Mouse (Mus musculus) cerebellum, adult 9-11 months (tissue): ENCODE measurements around the gene Golph3l.
"Not testable (repeated sequence)": the region's sequence is repeated elsewhere in the genome, so short reads cannot be mapped to it uniquely, and the experiment has no call there.

Source experiments
- DNase-seq: peaks from one replicate; pipeline ENCODE4 v3.0.0; 2022

The Golph3l gene

DNA sequence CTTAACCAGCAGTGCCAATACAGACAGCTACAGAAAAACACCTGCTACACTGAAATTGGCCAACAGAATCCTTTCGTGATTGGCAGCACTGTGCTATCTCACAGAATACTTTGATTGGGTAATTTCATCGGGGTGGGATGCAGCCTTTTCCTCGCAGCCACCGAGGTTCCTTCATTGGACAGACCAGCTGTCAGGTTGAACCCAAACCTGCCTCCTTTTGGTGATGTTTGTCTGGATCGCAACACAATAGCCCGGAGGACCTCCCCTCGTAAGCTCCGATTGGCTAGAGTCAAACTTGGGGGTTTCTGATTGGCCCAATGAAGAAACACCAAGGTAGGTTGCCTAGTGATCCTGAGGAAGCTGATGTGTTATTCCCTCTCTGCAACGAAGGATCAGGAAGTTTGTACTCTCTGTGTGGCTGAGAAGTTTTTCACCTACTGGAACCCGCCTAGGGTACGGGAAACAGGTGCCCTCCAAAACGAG is at the start of gene Golph3l:
Gene Golph3l, plus strand, starts transcription at position 331 of the 483 bp plus-strand sequence.
- DNase-seq, result peak; percentile 98

DNA sequence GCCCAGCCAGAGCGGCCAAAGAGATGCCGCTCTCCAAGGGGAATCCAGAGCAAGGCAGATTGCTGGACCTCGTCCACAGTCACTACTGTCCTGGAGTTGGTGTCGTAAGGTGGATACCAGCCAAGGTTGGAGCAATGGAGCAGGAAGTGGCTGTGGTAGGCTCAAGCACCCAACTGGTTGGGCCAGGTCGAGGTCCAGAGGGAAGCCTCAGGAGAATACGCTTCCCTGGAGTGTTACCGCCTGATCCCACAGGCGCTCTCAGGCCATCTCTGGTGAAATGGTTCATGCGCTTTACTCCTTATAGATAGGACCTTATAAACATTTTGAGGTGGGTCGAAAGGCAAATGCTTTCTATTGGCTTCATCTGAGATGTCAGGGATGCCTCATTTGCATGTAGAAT is 49.8 kb upstream of the Golph3l start:
- no peak for DNase-seq

DNA sequence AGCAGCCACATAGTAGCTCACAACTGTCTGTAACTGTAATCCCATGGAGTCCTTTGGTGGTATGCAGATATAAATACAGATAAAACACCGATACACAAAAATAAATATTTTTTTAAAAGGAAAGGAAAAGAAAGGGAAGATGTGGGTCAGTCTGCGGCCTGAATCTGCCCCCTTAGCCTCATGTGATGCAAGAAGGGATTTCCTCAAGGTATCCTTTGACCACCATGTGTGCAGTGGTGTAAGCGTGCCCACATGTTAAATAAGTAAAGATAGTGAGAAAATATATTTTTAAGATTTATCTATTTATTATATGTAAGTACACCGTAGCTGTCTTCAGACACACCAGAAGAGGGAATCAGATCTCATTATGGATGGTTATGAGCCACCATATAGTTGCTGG is 48.9 kb upstream of the Golph3l start:
- no peak for DNase-seq

DNA sequence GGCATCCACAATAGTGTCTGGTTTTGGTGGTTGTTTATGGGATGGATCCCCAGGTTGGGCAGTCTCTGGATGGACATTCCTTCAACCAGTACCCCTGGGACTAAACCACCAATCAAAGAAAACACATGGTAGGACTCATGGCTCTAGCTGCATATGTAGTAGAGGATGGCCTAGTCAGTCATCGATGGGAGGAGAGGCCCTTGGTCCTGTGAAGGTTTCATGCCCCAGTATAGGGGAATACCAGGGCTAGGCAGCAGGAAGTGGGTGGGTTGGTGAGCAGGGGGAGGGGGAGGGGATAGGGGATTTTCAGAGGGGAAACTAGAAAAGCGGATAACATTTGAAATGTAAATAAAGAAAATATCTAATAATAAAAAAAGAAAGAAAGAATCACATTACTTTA is 47.5 kb upstream of the Golph3l start:
- DNase-seq, result not testable (repeated sequence)

DNA sequence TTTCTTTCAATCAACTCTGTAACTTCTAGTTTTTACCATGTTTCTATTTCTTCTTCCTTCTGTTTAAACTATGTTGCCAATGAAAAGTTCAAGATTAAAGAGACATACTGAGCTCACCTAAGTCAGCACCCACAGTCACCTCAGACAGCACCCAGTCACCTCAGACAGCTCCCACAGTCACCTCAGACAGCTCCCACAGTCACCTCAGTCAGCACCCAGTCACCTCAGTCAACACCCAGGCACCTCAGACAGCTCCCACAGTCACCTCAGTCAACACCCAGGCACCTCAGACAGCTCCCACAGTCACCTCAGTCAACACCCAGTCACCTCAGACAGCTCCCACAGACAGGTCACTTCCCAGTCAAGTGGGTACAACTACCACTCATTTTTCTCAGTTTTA is 46.6 kb upstream of the Golph3l start:
- no peak for DNase-seq

DNA sequence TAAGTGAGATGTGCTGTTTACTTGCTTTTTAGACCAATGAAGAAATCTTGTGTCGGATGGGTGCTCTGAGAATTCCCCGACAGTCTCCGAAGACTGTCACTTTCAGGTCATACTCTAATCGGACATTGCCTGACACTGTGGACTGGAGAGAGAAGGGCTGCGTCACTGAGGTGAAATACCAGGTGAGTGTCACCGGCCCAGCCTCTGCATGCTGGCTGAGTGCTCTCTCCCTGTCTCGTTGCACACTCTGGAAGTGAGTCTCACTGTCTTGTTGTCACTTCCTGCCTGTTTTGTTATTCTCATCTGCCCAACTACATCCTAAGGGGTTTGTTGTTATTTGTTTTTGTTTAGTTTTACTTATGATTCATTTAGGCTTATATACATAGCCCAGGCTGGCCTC is 45.8 kb upstream of the Golph3l start:
- DNase-seq, result no peak

DNA sequence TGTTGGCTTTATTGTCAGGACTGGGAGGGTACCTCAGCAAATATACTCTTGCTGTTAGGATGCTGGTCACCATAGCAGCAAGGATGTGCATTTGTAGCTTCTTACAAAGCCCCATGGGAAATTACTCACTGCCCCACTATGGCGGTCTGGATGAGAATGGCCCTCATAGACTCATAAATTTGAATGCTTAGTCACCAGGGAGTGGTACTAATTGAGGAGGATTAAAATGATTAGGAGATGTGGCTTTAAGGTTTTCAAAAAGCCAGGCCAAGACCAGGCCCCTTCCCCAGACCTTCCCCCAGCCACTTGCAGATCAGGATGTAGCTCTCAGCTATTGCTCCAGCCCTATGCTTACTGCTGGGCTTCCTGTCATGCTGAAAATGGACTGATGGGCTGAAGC is 38.6 kb upstream of the Golph3l start:
- no peak for DNase-seq

DNA sequence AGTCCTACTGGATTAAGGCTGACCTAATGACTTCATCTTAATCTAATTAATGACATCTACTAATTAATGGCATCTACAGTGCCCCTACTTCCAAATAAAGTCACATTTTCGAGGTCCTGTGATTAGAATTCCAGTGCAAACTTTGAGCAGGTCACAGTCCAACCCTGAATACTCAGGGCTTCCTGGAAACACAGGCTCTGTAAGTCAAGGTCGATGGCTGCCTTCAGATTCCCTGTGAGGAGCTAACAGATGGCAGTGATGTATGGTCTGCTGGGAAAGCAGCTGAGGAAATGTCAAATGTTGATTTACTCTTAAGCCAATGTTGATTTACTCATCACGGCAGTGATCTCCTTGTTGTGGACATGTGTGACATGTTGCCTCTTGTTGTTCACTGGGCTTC is 34.7 kb upstream of the Golph3l start:
- DNase-seq, result no peak

DNA sequence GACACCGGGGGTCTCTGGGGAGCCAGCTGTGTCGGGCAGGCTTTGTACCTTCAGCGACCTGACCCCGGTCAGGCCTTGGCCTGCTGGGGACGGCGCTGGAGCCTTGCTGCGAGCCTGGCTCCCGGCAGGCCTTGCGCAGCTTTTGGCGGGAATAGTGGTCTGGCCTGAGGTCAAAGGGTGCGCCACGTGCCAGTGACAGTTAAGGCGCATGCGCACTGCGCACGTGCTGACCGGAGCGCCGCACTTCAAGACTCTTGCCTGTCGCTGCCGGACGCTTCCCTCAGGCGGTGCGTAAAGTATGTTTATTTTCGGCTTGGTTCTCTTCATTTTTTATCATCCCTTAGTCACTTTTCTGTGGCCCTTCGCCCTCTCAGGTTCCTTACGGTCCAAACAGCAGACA is 29.3 kb upstream of the Golph3l start, which contains the start of gene Hormad1:
Gene Hormad1, plus strand, starts transcription at position 241 of the 400 bp plus-strand sequence.
- no peak for DNase-seq

DNA sequence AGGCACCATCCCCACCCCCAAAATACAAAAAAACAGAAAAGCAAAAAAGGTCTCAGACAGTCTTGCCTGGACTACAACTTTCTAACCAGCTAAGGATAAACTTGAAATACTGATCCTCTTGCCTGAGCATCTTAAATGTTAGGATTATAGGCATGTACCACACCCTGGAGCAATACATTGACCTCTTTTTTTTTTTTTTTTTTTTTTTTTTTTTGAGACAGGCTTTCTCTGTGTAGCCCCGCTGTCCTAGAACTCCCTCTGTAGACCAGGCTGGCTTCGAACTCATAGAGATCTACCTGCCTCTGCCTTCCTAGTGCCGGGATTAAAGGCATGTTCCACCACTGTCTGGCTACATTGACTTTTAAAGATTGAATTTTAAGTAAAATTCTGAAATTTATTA is 28.0 kb upstream of the Golph3l start:
- no peak for DNase-seq

DNA sequence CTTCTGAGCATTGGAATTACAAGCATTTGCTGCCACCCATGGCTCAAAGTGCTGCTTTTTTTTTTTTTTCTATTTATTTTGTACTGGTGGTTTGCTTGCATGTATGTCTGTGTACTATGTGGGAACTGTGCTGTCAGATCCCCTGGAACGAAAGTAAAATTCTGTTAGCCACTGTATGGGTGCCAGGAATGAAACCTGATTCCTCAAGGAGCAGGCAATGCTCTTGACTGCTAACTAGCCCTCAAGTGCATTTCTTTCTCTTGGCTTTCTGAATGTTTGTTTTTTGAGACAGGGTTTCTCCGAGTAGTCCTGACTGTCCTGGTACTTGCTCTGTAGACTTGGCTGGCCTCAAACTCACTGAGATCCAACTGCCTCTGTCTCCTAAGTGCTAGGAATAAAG is 26.9 kb upstream of the Golph3l start:
- no peak for DNase-seq

DNA sequence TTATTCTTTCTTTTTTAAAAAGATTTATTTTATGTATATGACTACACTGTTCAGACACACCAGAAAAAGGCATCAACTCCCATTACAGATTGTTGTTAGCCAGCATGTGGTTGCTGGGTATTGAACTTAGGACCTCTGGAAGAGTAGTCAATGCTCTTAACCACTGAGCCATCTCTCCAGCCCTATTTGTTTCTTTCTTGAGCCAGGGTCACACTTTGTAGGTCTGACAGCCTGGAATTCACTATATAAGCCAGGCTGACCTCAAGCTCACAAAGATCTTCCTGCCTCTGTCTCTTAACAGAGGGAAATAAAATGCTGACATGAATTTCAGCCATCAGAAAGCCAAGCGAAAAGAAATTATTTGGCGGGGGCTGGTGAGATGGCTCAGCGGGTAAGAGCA is 19.1 kb upstream of the Golph3l start:
- no peak for DNase-seq

DNA sequence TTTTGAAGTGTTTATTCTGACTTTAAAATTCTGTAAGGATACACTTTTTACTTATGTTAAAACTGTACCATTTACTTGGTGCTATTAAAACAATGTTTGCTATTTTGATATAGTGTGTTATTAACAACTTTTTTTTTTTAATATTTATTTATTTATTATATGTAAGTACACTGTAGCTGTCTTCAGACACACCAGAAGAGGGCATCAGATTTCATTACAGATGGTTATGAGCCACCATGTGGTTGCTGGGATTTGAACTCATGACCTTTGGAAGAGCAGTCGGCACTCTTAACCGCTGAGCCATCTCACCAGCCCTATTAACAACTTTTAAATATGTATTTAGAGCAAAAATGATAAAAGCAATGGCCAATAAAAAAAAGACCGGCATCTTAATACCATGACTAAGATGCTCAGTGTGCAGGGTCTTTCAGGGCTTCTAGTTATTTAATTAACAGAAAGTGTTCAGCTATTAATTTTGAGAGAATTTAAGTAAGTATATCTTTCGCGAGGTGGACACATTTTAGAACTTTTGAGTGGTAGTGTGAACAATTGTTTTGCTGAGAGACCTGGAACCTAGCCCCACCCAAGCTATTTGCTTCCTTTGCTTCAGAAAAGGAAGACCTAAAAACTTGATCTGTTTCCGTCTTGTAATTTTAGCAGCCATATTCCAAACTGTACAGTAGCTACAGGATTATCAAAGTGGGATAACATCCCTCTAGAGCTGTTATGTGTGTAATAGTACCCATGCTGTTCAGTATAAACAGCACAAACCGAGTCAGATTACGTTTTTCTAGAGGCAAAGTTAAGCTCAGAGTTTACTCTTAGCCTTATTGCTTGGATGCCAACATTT is 755 bp upstream of the Golph3l start:
- no peak for DNase-seq

DNA sequence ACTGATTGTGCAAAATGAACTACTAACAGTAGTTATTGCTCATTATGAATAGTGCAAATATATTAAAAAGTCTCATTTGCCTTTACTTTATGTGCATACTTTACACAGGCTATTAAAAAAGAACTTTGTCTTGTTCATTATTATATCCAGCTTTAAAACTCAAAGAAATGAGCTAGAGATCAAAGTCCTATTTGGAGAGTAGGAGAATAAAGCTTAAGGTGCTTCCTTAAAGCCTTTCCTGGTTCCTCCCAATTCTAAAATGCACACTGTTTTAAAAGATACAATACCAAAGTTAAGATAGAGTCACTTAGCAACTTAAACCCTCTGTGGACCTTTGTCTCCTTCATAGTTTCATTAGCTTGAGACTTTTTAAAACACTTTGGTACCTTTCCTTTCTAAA is 10.0 kb downstream of the Golph3l start:
- no peak for DNase-seq

DNA sequence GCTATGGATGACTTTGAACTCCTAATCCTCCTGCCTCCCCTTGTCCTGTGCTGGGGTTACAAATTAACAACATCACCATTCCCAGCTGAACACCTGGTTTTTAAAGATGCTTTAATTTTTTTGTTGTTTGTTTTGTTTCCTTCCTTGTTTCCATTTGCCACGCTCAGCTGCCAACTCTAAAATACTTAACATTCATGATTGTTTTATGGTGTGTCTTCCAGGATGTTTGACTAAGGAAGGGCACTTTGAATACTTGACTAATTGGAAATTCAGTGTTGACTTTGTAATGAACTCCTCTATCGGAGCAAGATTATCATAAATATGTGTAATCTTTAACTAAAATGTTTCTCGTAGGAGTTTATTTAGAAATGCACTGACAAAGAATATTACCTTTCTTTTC is 12.6 kb downstream of the Golph3l start:
- no peak for DNase-seq

DNA sequence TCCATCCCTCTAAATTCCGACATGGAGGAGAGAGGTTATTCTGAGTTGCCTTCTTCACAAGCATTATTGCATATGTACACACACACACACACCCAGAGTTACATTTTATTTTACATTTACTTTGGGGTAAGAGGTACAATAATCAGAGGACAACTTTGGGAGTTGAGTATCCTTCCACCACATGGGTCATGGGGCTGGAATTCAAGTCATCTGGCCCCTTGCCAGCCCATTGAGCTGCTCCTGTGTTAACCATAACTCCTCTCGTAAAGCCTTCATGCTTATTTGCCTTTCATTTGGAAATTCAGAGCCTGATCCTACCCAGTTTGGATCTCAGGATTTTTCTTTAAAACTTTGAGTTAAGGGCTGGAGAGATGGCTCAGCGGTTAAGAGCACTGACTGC is 17.4 kb downstream of the Golph3l start:
- DNase-seq, result no peak

DNA sequence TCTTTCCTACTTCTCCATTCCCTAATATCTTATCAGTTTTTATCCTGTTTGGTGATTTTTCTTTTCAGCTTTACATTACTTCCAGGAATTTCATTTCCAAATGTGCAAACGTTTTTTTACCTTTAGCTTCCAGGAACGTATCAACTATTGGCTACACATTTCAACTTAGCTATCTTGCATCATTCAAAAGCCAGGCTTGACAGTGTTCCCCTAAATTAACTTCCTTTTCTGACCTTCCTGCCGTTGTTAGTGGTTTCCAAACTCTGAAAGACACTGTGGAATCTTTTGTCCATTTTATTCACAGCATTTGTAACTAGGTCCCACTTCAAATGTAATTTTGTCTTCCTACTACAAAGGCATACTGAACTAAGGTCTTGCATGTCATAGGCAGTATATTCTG is 20.5 kb downstream of the Golph3l start:
- DNase-seq, result no peak

DNA sequence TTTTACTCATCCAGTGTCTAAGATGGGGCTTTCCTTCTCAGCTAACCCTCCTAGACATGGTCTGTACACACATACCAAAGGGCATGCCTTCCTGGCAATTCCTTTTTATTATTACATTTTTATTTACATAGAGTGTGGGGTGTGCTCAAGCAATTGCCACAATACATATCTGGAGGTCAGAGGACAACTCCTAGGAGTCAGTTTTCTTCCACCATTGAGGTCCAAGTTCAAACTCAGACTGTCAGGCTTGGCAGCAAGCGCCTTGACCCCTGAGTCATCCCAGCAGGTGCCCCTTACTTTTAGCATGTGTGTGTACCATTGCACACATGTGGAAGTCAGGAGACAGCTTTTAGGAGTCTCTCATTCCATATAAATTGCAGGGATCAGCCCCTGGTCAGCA is 25.3 kb downstream of the Golph3l start:
- DNase-seq, result no peak

DNA sequence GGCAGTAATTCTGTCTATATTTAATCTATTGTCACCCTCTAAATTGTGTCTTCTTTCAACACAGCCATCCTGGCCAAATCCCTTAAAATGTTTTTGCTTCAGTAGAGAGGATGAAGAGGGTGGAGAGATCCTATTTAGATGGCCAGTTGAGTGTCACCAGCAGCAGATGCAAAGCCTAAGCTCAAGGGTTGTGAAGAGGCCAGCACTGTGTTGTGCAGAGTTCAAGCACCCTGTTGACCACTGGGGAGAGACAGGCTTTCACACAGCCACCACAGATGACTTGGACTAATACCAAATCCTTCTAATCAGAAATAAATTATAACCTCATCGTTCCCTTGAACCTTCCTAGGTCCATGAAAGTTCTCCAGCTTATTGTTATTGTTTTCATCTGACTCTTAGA is 29.8 kb downstream of the Golph3l start:
- DNase-seq, result no peak

DNA sequence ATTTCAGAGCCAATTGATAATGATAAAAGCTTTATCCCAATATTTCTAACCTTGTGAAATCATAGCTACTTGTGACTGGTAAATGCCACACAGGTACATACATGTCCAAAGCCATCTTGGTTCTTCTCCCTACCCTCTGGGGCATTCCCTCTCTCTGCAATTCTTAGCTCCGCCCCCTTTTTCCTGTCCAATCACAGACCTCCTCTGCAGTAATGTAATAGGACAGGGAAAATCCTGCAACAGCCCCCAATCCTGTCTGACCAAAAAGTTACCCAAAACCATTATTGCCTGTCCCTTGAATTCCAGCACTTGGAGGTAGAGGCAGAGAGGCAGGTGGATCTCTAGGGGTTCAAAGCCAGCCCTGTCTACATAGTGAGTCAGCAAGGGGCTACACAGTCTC is 32.5 kb downstream of the Golph3l start:
- DNase-seq, result no peak

DNA sequence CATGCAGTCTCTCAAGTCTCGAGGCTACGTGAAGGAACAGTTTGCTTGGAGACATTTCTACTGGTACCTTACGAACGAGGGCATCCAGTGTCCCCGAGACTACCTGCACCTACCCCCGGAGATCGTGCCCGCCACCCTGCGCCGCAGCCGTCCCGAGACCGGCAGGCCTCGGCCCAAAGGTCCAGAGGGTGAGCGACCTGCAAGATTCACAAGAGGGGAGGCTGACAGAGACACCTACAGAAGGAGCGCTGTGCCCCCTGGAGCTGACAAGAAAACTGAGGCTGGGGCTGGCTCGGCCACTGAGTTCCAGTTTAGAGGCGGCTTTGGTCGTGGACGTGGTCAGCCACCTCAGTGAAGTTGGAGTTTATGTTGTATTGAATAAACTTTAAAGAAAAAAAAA is 33.7 kb downstream of the Golph3l start:
- DNase-seq, result peak; percentile 31

DNA sequence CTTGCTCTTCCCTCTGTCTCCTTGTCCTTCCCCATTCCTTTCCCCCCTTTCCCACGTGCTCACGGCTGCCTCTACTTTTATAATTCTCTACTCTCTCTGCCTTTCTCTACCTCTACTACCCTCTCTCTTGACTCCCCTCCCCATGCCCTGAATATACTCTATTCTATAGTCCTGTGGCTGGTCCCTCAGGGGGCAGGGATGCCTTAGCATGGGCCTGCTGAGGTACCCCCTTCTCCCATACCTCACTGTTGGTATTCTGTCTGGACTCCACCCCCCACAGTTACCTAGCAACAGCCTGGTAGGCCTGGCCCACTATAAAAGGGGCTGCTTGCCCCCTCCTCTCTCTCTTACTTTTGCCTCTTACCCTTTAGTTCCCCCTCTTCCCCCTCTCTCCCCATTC is 34.8 kb downstream of the Golph3l start:
- peak; percentile 48 for DNase-seq

DNA sequence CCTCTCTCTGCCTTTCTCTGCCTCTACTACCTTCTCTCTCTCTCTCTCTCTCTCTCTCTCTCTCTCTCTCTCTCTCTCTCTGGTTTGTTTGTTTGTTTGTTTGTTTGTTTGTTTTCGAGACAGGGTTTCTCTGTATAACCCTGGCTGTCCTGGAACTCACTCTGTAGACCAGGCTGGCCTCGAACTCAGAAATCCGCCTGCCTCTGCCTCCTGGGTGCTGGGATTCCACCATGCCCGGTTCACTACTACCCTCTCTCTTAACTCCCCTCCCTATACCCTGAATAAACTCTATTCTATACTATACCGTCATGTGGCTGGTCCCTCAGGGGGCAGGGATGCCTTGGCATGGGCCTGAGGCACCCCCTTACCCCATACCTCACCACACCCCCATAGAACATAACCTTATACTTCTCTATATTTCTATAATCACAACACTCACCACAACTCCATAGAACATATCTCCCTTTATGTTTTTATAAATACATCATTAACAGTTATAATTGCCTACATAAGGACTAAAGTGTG is 35.3 kb downstream of the Golph3l start:
- peak; percentile 55 for DNase-seq

DNA sequence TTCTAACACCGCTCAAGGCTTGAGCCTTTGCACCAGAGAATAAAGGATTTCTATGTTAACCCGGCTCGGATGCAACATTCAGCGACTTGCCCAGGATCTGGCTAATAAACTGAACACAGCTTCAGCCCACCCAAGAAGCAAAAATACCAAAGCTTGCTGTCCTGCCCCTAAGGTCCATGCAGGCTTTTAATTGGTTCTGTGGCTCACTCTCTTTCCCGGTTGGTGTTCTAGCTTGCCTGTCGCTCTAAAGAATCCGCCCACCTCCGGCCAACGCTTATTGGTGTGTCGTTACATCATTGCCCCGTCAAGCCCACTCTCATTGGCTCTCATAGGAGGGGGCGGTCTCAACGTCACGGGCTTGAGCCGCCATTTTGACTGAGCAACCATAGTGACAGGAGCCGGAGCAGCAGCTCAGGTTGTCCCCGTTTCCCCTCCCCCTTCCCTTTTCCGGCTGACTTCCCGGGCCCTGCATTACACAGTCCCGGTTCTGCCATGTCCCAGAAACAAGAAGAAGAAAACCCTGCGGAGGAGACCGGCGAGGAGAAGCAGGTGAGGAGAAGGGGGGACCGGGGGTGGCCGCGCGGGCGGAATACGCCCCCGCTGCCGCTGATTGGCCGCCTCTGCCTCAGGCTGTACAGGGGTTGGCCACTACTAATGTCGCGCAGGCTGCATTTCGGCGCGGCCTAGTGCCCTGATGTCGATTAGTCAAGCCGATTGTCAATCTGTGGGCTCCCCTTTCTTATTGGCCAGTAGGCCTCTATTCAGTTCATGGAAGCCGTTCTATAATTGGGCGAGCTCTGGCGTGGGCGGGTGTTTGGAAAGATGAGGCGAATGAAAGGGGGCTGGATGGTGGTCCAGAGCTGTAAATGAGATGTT is 36.1 kb downstream of the Golph3l start, which contains the start of gene Ensa:
Gene Ensa, plus strand, starts transcription at position 366 of the 876 bp plus-strand sequence.
- DNase-seq, result peak; percentile 99
